ENCODE assay signal across 11 mouse cellular contexts in the genomic region with DNA sequence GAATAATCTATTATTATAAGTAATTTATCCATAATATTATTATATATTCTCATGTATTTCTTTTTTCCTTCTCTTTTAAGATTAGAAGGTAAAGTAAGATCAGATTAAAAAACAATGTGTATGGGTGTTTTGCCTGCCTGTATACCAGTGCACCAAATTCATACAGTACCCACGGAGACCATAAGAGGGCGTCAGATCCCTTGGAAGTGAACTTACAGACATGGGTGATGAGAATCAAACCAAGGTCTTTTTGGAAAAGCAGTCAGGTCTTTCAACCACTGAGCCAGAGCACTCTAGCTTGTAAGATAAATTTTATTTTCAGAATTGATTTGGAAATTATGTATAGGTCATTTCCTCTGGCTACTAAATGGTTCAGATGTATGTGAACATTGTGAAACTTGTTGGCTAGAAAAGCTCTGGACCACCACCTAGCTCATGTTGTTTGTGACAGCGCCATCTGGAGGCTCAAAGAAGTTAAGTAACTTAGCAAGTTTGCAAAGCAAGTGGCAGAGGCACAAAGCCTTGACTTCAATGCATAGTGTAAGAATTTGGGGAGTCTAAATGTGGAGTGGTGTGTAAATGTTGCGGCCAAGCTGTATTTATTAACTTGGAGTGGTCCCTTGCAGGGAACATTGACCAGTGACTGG. TPM values are rescaled to one million over a fixed set of nuclear protein-coding genes. Genes with fewer than 3 reads are reported as not detected.
DNase-seq lines count a peak whose midpoint lies in the region; ATAC-seq and TF ChIP-seq lines count a peak whose summit lies in the region.
"Had no signal": no experiment of that assay in that cellular context is flagged by ENCODE, and none has a peak within 500 bp of the region (broad histone marks: within the 10 kb centered on the region; RNA-seq: fewer than 3 reads in every experiment).

No protein-coding gene starts in this region.

- TF ChIP-seq CTCF in kidney, postnatal 0 days (IDR thresholded peaks at IDR 0.05; ENCODE audit: low read depth), result peak; percentile 60
- TF ChIP-seq CTCF in brain, embryonic 14.5 days (IDR thresholded peaks at IDR 0.05; ENCODE audit: borderline replicate concordance, extremely low read depth, insufficient read depth, insufficient read length), result peak; percentile 40; the same call in 1 of the 2 replicates

- H3K4me2 ChIP-seq in kidney, postnatal 0 days (ENCODE audit: low read length), result no peak overlapping the region
- H3K4me2 ChIP-seq in kidney, embryonic 15.5 days, result no peak overlapping the region

- no peaks in the 10 kb centered on the region for H3K9me3 ChIP-seq in kidney, postnatal 0 days (replicated peaks; ENCODE audit: low read length)
- no peaks in the 10 kb centered on the region for H3K9me3 ChIP-seq in kidney, embryonic 15.5 days (replicated peaks)

- no peak for TF ChIP-seq POLR2A in brain, embryonic 14.5 days (IDR thresholded peaks at IDR 0.05; ENCODE audit: borderline replicate concordance, extremely low read depth, insufficient read depth, insufficient read length, poor library complexity, severe bottlenecking)

- no peaks in the 10 kb centered on the region for H3K36me3 ChIP-seq in kidney, postnatal 0 days (ENCODE audit: insufficient read depth, low read length)
- H3K36me3 ChIP-seq in kidney, embryonic 15.5 days, result no peaks in the 10 kb centered on the region

- WGBS in kidney, postnatal 0 days, result 50% methylated on average over 4 of the region's 4 CpGs
- WGBS in kidney, embryonic 15.5 days, result 55% methylated on average over 4 of the region's 4 CpGs

- no peak for ATAC-seq in kidney, postnatal 0 days (replicated peaks; ENCODE audit: low FRiP score, low read depth)
- no peak for ATAC-seq in kidney, embryonic 15.5 days (replicated peaks; ENCODE audit: low FRiP score)

- H3K27ac ChIP-seq in kidney, postnatal 0 days, result no peak overlapping the region
- H3K27ac ChIP-seq in kidney, embryonic 15.5 days, result no peak overlapping the region

- no peak overlapping the region for H3K4me3 ChIP-seq in kidney, postnatal 0 days (replicated peaks; ENCODE audit: low read depth, low read length)
- no peak overlapping the region for H3K4me3 ChIP-seq in kidney, embryonic 15.5 days (replicated peaks)

- no peaks in the 10 kb centered on the region for H3K27me3 ChIP-seq in kidney, postnatal 0 days (ENCODE audit: insufficient read depth, low read length)
- no peaks in the 10 kb centered on the region for H3K27me3 ChIP-seq in kidney, embryonic 15.5 days

- H3K9ac ChIP-seq in kidney, postnatal 0 days (ENCODE audit: low read depth, low read length), result no peak overlapping the region
- H3K9ac ChIP-seq in kidney, embryonic 15.5 days, result no peak overlapping the region

- peak; percentile 25 to 73 for DNase-seq in adrenal gland, adult (ENCODE audit: inconsistent age in 2 of 2, low spot score in 1 of 2)
- no peak for DNase-seq in adrenal gland, postnatal 4 days (ENCODE audit: low spot score in 2 of 2)
- DNase-seq in kidney, postnatal 0 days (ENCODE audit: low spot score), result peak; percentile 73
- DNase-seq in brain, embryonic 14.5 days (ENCODE audit: low read depth), result peak; percentile 50
- peak; percentile 45 for DNase-seq in mesoderm, embryonic 11.5 days (ENCODE audit: low read depth, low spot score)
- DNase-seq in cerebellum, adult 18-20 months, result no peak
- no peak for DNase-seq in left cerebral cortex, adult 8-10 months (ENCODE audit: low spot score in 2 of 2)

- H3K4me1 ChIP-seq in kidney, postnatal 0 days (replicated peaks; ENCODE audit: insufficient read depth, low read length), result no peaks in the 10 kb centered on the region
- 0 out of 2 replicates have a peak, but pooled peaks cover 5% of the 10 kb centered on the region for H3K4me1 ChIP-seq in kidney, embryonic 15.5 days

RNA-seq across cellular contexts. Expression of gene Cxcl17, which starts 3.4 kb away (rescaled TPM):
- not detected for total RNA-seq in adrenal gland, postnatal 4 days (2021)
- polyA plus RNA-seq in kidney, postnatal 0 days (2015; fragmentation: Nextera tagmentation; extraction: Ambion mirVana), result 0.43 and 0.47 TPM in 2 replicates
- 0.45 and 0.84 TPM in 2 replicates for polyA plus RNA-seq in kidney, embryonic 15.5 days (2015; fragmentation: Nextera tagmentation; extraction: Ambion mirVana)
- polyA plus RNA-seq in brain, embryonic 14.5 days (2012; rRNA removed), result not detected in 2 replicates
- total RNA-seq in left cerebral cortex, adult 8-10 months (2022), result not detected
- total RNA-seq: left cerebral cortex, postnatal 10 days had no signal
- polyA plus RNA-seq: C2C12; testis, adult 2 months had no signal

RNA-seq across cellular contexts. Expression of gene Lipe, which starts 10.7 kb away (rescaled TPM):
- 100 to 1,000 TPM; 139 to 178 TPM for total RNA-seq in adrenal gland, postnatal 4 days (2021)
- polyA plus RNA-seq in kidney, postnatal 0 days (2015; fragmentation: Nextera tagmentation; extraction: Ambion mirVana), result 6.4 and 6.5 TPM in 2 replicates
- polyA plus RNA-seq in kidney, embryonic 15.5 days (2015; fragmentation: Nextera tagmentation; extraction: Ambion mirVana), result 9.6 and 12.2 TPM in 2 replicates
- polyA plus RNA-seq in brain, embryonic 14.5 days (2012; rRNA removed), result 12.0 and 13.0 TPM in 2 replicates
- total RNA-seq in left cerebral cortex, adult 8-10 months (2022), result 10 to 100 TPM in 1 of 4 experiments, 1 to 10 TPM in 3; 8.2 to 10.7 (median 8.8) TPM

RNA-seq across cellular contexts. Expression of gene Cnfn, which starts 39.7 kb away (rescaled TPM):
- total RNA-seq in adrenal gland, postnatal 4 days (2021), result not detected
- polyA plus RNA-seq in kidney, postnatal 0 days (2015; fragmentation: Nextera tagmentation; extraction: Ambion mirVana), result not detected in 2 replicates
- polyA plus RNA-seq in kidney, embryonic 15.5 days (2015; fragmentation: Nextera tagmentation; extraction: Ambion mirVana), result 2.7 and 4.8 TPM in 2 replicates
- polyA plus RNA-seq in brain, embryonic 14.5 days (2012; rRNA removed), result 1.2 TPM in 1 of 2 replicates, not detected in the other
- not detected for total RNA-seq in left cerebral cortex, adult 8-10 months (2022)
- total RNA-seq: left cerebral cortex, postnatal 10 days had no signal

Comparison
In these comparisons a context has a peak if more than half of its experiments do, and no peak if none do; other contexts are left out.
1. DNase-seq: peak in adrenal gland, adult (2 of 2), kidney, postnatal 0 days (single experiment), brain, embryonic 14.5 days (single experiment) and mesoderm, embryonic 11.5 days (single experiment); none in adrenal gland, postnatal 4 days (0 of 2), cerebellum, adult 18-20 months (0 of 2) and left cerebral cortex, adult 8-10 months (0 of 2).